Comparison of ENCODE assay signal across 25 mouse cellular contexts in the genomic region with DNA sequence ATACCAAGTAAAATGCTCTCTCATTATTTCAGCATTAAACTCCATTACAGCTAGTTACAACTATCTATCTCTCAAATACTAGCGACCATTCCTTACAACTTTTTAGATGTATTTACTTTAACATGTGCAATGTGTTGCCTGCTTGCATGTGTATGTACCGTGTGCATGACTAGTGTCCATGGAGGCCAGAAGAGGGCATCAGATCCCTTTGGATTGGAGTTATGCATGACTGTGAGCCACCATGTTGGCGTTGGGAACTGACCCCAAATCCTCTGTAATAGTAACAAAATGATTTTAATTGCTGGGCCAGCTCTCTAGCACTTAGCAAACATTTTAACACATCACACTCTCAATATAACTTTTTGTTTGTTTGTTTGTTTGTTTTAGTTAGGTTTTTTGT. TPM values are rescaled to one million over a fixed set of nuclear protein-coding genes. Genes with fewer than 3 reads are reported as not detected.
DNase-seq lines count a peak whose midpoint lies in the region; ATAC-seq and TF ChIP-seq lines count a peak whose summit lies in the region.
"Had no signal": no experiment of that assay in that cellular context is flagged by ENCODE, and none has a peak within 500 bp of the region (broad histone marks: within the 10 kb centered on the region; RNA-seq: fewer than 3 reads in every experiment).

No protein-coding gene starts in this region.

- no peak overlapping the region for H3K9ac ChIP-seq in kidney, embryonic 14.5 days (ENCODE audit: low read depth, low read length)
- H3K9ac ChIP-seq in midbrain, postnatal 0 days (replicated peaks; ENCODE audit: low read length, poor library complexity, severe bottlenecking): no peak overlapping the region
- H3K9ac ChIP-seq in midbrain, embryonic 16.5 days (ENCODE audit: low read depth, low read length): no peak overlapping the region
- no peak overlapping the region for H3K9ac ChIP-seq in stomach, postnatal 0 days (ENCODE audit: low read length)
- H3K9ac ChIP-seq: forebrain, embryonic 13.5 days; kidney, embryonic 15.5 days; limb, embryonic 13.5 days; liver, embryonic 15.5 days; lung, embryonic 14.5 days had no signal

- no peak overlapping the region for H3K27ac ChIP-seq in kidney, adult 2 months (ENCODE audit: insufficient read depth, low read depth, low read length)
- H3K27ac ChIP-seq in kidney, embryonic 14.5 days (ENCODE audit: low read depth, low read length): no peak overlapping the region
- no peak overlapping the region for H3K27ac ChIP-seq in midbrain, postnatal 0 days (ENCODE audit: low read depth, low read length)
- no peak overlapping the region for H3K27ac ChIP-seq in midbrain, embryonic 16.5 days (ENCODE audit: low read length)
- H3K27ac ChIP-seq in stomach, postnatal 0 days (replicated peaks): no peak overlapping the region
- H3K27ac ChIP-seq: forebrain, embryonic 13.5 days; hindbrain, embryonic 10.5 days; kidney, embryonic 15.5 days; limb, embryonic 13.5 days; liver, embryonic 15.5 days had no signal

- no peak for TF ChIP-seq POLR2A in kidney, adult 2 months (IDR thresholded peaks at IDR 0.05; ENCODE audit: low read depth, low read length)

- no peak overlapping the region for H3K4me2 ChIP-seq in kidney, embryonic 14.5 days (replicated peaks; ENCODE audit: low read depth, low read length)
- H3K4me2 ChIP-seq in midbrain, postnatal 0 days (ENCODE audit: low read depth, low read length, poor library complexity, severe bottlenecking): no peak overlapping the region
- H3K4me2 ChIP-seq in midbrain, embryonic 16.5 days (ENCODE audit: low read length): no peak overlapping the region
- H3K4me2 ChIP-seq in stomach, postnatal 0 days (replicated peaks; ENCODE audit: low read depth): no peak overlapping the region
- H3K4me2 ChIP-seq: forebrain, embryonic 13.5 days; kidney, embryonic 15.5 days; liver, embryonic 15.5 days; lung, embryonic 14.5 days; midbrain, embryonic 11.5 days had no signal

- H3K27me3 ChIP-seq in kidney, adult 2 months (replicated peaks; ENCODE audit: control insufficient read depth, insufficient read depth, low read length): no peaks in the 10 kb centered on the region
- H3K27me3 ChIP-seq in kidney, embryonic 14.5 days (ENCODE audit: control insufficient read depth, insufficient read depth, low read length): no peaks in the 10 kb centered on the region
- no peaks in the 10 kb centered on the region for H3K27me3 ChIP-seq in midbrain, postnatal 0 days (ENCODE audit: insufficient read depth, low read length)
- no peaks in the 10 kb centered on the region for H3K27me3 ChIP-seq in midbrain, embryonic 16.5 days (ENCODE audit: control insufficient read depth, insufficient read depth, low read depth, low read length)
- no peaks in the 10 kb centered on the region for H3K27me3 ChIP-seq in stomach, postnatal 0 days (ENCODE audit: control insufficient read depth, insufficient read depth, low read length)
- H3K27me3 ChIP-seq: forebrain, embryonic 13.5 days; kidney, embryonic 15.5 days; limb, embryonic 13.5 days; liver, embryonic 15.5 days had no signal

- no peak for ATAC-seq in kidney, embryonic 14.5 days (ENCODE audit: low FRiP score, low TSS enrichment)
- ATAC-seq in midbrain, postnatal 0 days (ENCODE audit: low FRiP score): no peak
- ATAC-seq in midbrain, embryonic 16.5 days: no peak
- no peak for ATAC-seq in stomach, postnatal 0 days (ENCODE audit: low FRiP score, low TSS enrichment)
- ATAC-seq: activated CD4-positive, CD25-positive, alpha-beta regulatory T cell, adult 4 months; forebrain, embryonic 13.5 days; hindbrain, embryonic 16.5 days; intestine, embryonic 16.5 days had no signal

- H3K36me3 ChIP-seq in kidney, adult 2 months (ENCODE audit: control insufficient read depth, insufficient read depth, low read length): no peaks in the 10 kb centered on the region
- no peaks in the 10 kb centered on the region for H3K36me3 ChIP-seq in kidney, embryonic 14.5 days (ENCODE audit: control insufficient read depth, insufficient read depth, low read length)
- peaks cover 7% of the 10 kb centered on the region for H3K36me3 ChIP-seq in midbrain, postnatal 0 days (ENCODE audit: insufficient read depth, low read length)
- peaks cover 12% of the 10 kb centered on the region; the same call in 1 of the 2 replicates for H3K36me3 ChIP-seq in midbrain, embryonic 16.5 days (ENCODE audit: control insufficient read depth, insufficient read depth, low read length)
- H3K36me3 ChIP-seq in stomach, postnatal 0 days (ENCODE audit: control insufficient read depth, insufficient read depth, low read length): no peaks in the 10 kb centered on the region
- H3K36me3 ChIP-seq: hindbrain, embryonic 10.5 days; kidney, embryonic 15.5 days; limb, embryonic 13.5 days; liver, embryonic 15.5 days had no signal

- H3K4me1 ChIP-seq in kidney, adult 2 months (ENCODE audit: control insufficient read depth, insufficient read depth, low read length): no peaks in the 10 kb centered on the region
- H3K4me1 ChIP-seq in kidney, embryonic 14.5 days (ENCODE audit: control insufficient read depth, insufficient read depth, low read length): no peaks in the 10 kb centered on the region
- no peaks in the 10 kb centered on the region for H3K4me1 ChIP-seq in midbrain, postnatal 0 days (ENCODE audit: insufficient read depth, low read length)
- H3K4me1 ChIP-seq in midbrain, embryonic 16.5 days (ENCODE audit: control insufficient read depth, insufficient read depth, low read length): no peaks in the 10 kb centered on the region
- no peaks in the 10 kb centered on the region for H3K4me1 ChIP-seq in stomach, postnatal 0 days (replicated peaks; ENCODE audit: control insufficient read depth, insufficient read depth)
- H3K4me1 ChIP-seq: hindbrain, embryonic 10.5 days; kidney, embryonic 15.5 days had no signal

- TF ChIP-seq CTCF in kidney, adult 2 months (conservative IDR thresholded peaks at IDR 0.05; ENCODE audit: insufficient read depth, insufficient read length, low read depth, low read length): peak; percentile 44
- TF ChIP-seq CTCF in midbrain, postnatal 0 days (IDR thresholded peaks at IDR 0.05): peak; percentile 39
- peak; percentile 43; the same call in 1 of the 2 replicates for TF ChIP-seq CTCF in stomach, postnatal 0 days (IDR thresholded peaks at IDR 0.05; ENCODE audit: low read depth)

- H3K4me3 ChIP-seq in kidney, adult 2 months (ENCODE audit: insufficient read depth, low read depth, low read length): no peak overlapping the region
- no peak overlapping the region for H3K4me3 ChIP-seq in kidney, embryonic 14.5 days (ENCODE audit: low read length)
- H3K4me3 ChIP-seq in midbrain, postnatal 0 days (ENCODE audit: low read depth, low read length): no peak overlapping the region
- no peak overlapping the region for H3K4me3 ChIP-seq in midbrain, embryonic 16.5 days (ENCODE audit: low read depth, low read length)
- H3K4me3 ChIP-seq in stomach, postnatal 0 days (ENCODE audit: low read depth, low read length): no peak overlapping the region
- H3K4me3 ChIP-seq: forebrain, embryonic 13.5 days; hindbrain, embryonic 10.5 days; kidney, embryonic 15.5 days; limb, embryonic 13.5 days; liver, embryonic 15.5 days had no signal

- no peaks in the 10 kb centered on the region for H3K9me3 ChIP-seq in kidney, embryonic 14.5 days (ENCODE audit: control insufficient read depth, low read length)
- no peaks in the 10 kb centered on the region for H3K9me3 ChIP-seq in midbrain, postnatal 0 days (ENCODE audit: low read length)
- no peaks in the 10 kb centered on the region for H3K9me3 ChIP-seq in midbrain, embryonic 16.5 days (replicated peaks; ENCODE audit: control insufficient read depth, low read length, poor library complexity, severe bottlenecking)
- H3K9me3 ChIP-seq in stomach, postnatal 0 days (ENCODE audit: control insufficient read depth, low read length): no peaks in the 10 kb centered on the region
- H3K9me3 ChIP-seq: forebrain, embryonic 13.5 days; hindbrain, embryonic 10.5 days; kidney, embryonic 15.5 days; limb, embryonic 13.5 days; liver, embryonic 15.5 days had no signal

- no peak for DNase-seq in kidney, adult 2 months
- DNase-seq in midbrain, postnatal 0 days (ENCODE audit: low spot score): no peak
- peak; percentile 19 for DNase-seq in ES-CJ7 (ENCODE audit: low read depth, low spot score)
- DNase-seq in stomach, postnatal 0 days (ENCODE audit: low spot score): no peak
- no peak for DNase-seq in cerebellum, adult 11 months
- DNase-seq: adrenal gland, adult 2 months; B cell, adult 2 months; gastrocnemius, postnatal 25 days; heart, postnatal 14 days; kidney, postnatal 25 days; lung, postnatal 36 days; thymus, adult 2 months; thymus, postnatal 36 days had no signal

- WGBS in kidney, adult 2 months: 91% methylated on average over 3 of the region's 3 CpGs
- WGBS in kidney, embryonic 14.5 days: 86% methylated on average over 3 of the region's 3 CpGs
- 87% methylated on average over 3 of the region's 3 CpGs for WGBS in midbrain, postnatal 0 days
- 84% methylated on average over 3 of the region's 3 CpGs for WGBS in midbrain, embryonic 16.5 days
- WGBS in stomach, postnatal 0 days: 88% methylated on average over 3 of the region's 3 CpGs

- no peak for TF ChIP-seq EP300 in stomach, postnatal 0 days (optimal IDR thresholded peaks at IDR 0.05)

RNA-seq across cellular contexts. Expression of gene Abca6, which starts 36.8 kb away (rescaled TPM):
- 0.56 and 0.57 TPM in 2 replicates for polyA plus RNA-seq in kidney, adult 2 months (2012; rRNA removed)
- polyA plus RNA-seq in kidney, embryonic 14.5 days (2014; fragmentation: Nextera tagmentation; extraction: Ambion mirVana): not detected in 2 replicates
- total RNA-seq in midbrain, postnatal 0 days (2014; rRNA removed): 0.44 and 2.0 TPM in 2 replicates
- 0.29 and 0.49 TPM in 2 replicates for polyA plus RNA-seq in midbrain, postnatal 0 days (2015; fragmentation: Nextera tagmentation; extraction: Ambion mirVana)
- 0.19 and 0.25 TPM in 2 replicates for polyA plus RNA-seq in midbrain, embryonic 16.5 days (2015; fragmentation: Nextera tagmentation; extraction: Ambion mirVana)
- polyA plus RNA-seq in stomach, postnatal 0 days (2015; fragmentation: Nextera tagmentation; extraction: Ambion mirVana): 0.45 and 0.68 TPM in 2 replicates
- polyA plus RNA-seq: activated CD4-positive, CD25-positive, alpha-beta regulatory T cell, adult 4 months had no signal

RNA-seq across cellular contexts. Expression of gene Abca5, which starts 49.1 kb away (rescaled TPM):
- 1.3 and 2.0 TPM in 2 replicates for polyA plus RNA-seq in kidney, adult 2 months (2012; rRNA removed)
- 5.6 and 6.9 TPM in 2 replicates for polyA plus RNA-seq in kidney, embryonic 14.5 days (2014; fragmentation: Nextera tagmentation; extraction: Ambion mirVana)
- total RNA-seq in midbrain, postnatal 0 days (2014; rRNA removed): 23.0 and 38.6 TPM in 2 replicates
- polyA plus RNA-seq in midbrain, postnatal 0 days (2015; fragmentation: Nextera tagmentation; extraction: Ambion mirVana): 10.1 and 13.7 TPM in 2 replicates
- polyA plus RNA-seq in midbrain, embryonic 16.5 days (2015; fragmentation: Nextera tagmentation; extraction: Ambion mirVana): 9.6 and 10.2 TPM in 2 replicates
- 4.0 and 5.4 TPM in 2 replicates for polyA plus RNA-seq in stomach, postnatal 0 days (2015; fragmentation: Nextera tagmentation; extraction: Ambion mirVana)
